In genomic region chr2:70663764-70664163, GRCm38 (mm10) we compare ENCODE assay signal across 14 mouse cellular contexts. TPM values are rescaled to one million over a fixed set of nuclear protein-coding genes. Genes with fewer than 3 reads are reported as not detected.
DNase-seq lines count a peak whose midpoint lies in the region; ATAC-seq and TF ChIP-seq lines count a peak whose summit lies in the region.
"Had no signal": no experiment of that assay in that cellular context is flagged by ENCODE, and none has a peak within 500 bp of the region (broad histone marks: within the 10 kb centered on the region; RNA-seq: fewer than 3 reads in every experiment).

No protein-coding gene starts in this region.

- no peak overlapping the region for H3K27ac ChIP-seq in forebrain, embryonic 14.5 days (ENCODE audit: low read depth, low read length)
- no peak overlapping the region for H3K27ac ChIP-seq in forebrain, embryonic 12.5 days
- no peak overlapping the region for H3K27ac ChIP-seq in liver, embryonic 13.5 days
- H3K27ac ChIP-seq in liver, embryonic 12.5 days, result no peak overlapping the region
- H3K27ac ChIP-seq in liver, postnatal 0 days (ENCODE audit: low read depth), result no peak overlapping the region
- H3K27ac ChIP-seq: forebrain, embryonic 13.5 days; hindbrain, embryonic 10.5 days; left cerebral cortex, adult 2 months; stomach, embryonic 15.5 days had no signal

- ATAC-seq in forebrain, embryonic 14.5 days, result no peak
- no peak for ATAC-seq in forebrain, embryonic 12.5 days (ENCODE audit: low FRiP score)
- no peak for ATAC-seq in liver, embryonic 13.5 days (ENCODE audit: low read depth)
- no peak for ATAC-seq in liver, embryonic 12.5 days
- no peak for ATAC-seq in liver, postnatal 0 days
- ATAC-seq: forebrain, embryonic 13.5 days had no signal

- H3K9me3 ChIP-seq in forebrain, embryonic 14.5 days (replicated peaks; ENCODE audit: control insufficient read depth, low read length), result no peaks in the 10 kb centered on the region
- H3K9me3 ChIP-seq in forebrain, embryonic 12.5 days, result no peaks in the 10 kb centered on the region
- no peaks in the 10 kb centered on the region for H3K9me3 ChIP-seq in liver, embryonic 13.5 days (replicated peaks)
- H3K9me3 ChIP-seq in liver, embryonic 12.5 days (replicated peaks), result no peaks in the 10 kb centered on the region
- no peaks in the 10 kb centered on the region for H3K9me3 ChIP-seq in liver, postnatal 0 days (ENCODE audit: low read length)
- H3K9me3 ChIP-seq: forebrain, embryonic 13.5 days; hindbrain, embryonic 10.5 days; stomach, embryonic 15.5 days had no signal

- H3K4me1 ChIP-seq in forebrain, embryonic 14.5 days (ENCODE audit: control insufficient read depth, insufficient read depth, low read length), result peaks cover 7% of the 10 kb centered on the region
- peaks cover 23% of the 10 kb centered on the region for H3K4me1 ChIP-seq in forebrain, embryonic 12.5 days
- peaks cover 53% of the 10 kb centered on the region for H3K4me1 ChIP-seq in liver, embryonic 13.5 days (replicated peaks)
- peaks cover 57% of the 10 kb centered on the region for H3K4me1 ChIP-seq in liver, embryonic 12.5 days
- H3K4me1 ChIP-seq in liver, postnatal 0 days (ENCODE audit: insufficient read depth), result peaks cover 37% of the 10 kb centered on the region

- H3K9ac ChIP-seq in forebrain, embryonic 14.5 days (ENCODE audit: low read length), result no peak overlapping the region
- H3K9ac ChIP-seq in forebrain, embryonic 12.5 days, result no peak overlapping the region
- H3K9ac ChIP-seq in liver, embryonic 13.5 days, result peak overlapping the region; percentile 95
- H3K9ac ChIP-seq in liver, embryonic 12.5 days, result no peak overlapping the region
- no peak overlapping the region for H3K9ac ChIP-seq in liver, postnatal 0 days (replicated peaks)
- H3K9ac ChIP-seq: forebrain, embryonic 13.5 days; stomach, embryonic 15.5 days had no signal

- no peak overlapping the region for H3K4me2 ChIP-seq in forebrain, embryonic 14.5 days (ENCODE audit: low read length)
- H3K4me2 ChIP-seq in forebrain, embryonic 12.5 days, result no peak overlapping the region
- peak overlapping the region; percentile 87; the same call in 1 of the 2 replicates for H3K4me2 ChIP-seq in liver, embryonic 13.5 days
- no peak overlapping the region for H3K4me2 ChIP-seq in liver, embryonic 12.5 days
- peak overlapping the region; percentile 88; the same call in 1 of the 2 replicates for H3K4me2 ChIP-seq in liver, postnatal 0 days (ENCODE audit: low read depth, low read length)

- TF ChIP-seq EP300 in liver, postnatal 0 days (IDR thresholded peaks at IDR 0.05; ENCODE audit: low read depth), result no peak

- TF ChIP-seq CTCF in liver, postnatal 0 days (IDR thresholded peaks at IDR 0.05; ENCODE audit: low read depth), result peak; percentile 45

- no peaks in the 10 kb centered on the region for H3K27me3 ChIP-seq in forebrain, embryonic 14.5 days (replicated peaks; ENCODE audit: control insufficient read depth, insufficient read depth, low read length)
- no peaks in the 10 kb centered on the region for H3K27me3 ChIP-seq in forebrain, embryonic 12.5 days
- H3K27me3 ChIP-seq in liver, embryonic 13.5 days, result no peaks in the 10 kb centered on the region
- no peaks in the 10 kb centered on the region for H3K27me3 ChIP-seq in liver, embryonic 12.5 days (replicated peaks)
- no peaks in the 10 kb centered on the region for H3K27me3 ChIP-seq in liver, postnatal 0 days (ENCODE audit: insufficient read depth, low read length)
- H3K27me3 ChIP-seq: forebrain, embryonic 13.5 days; stomach, embryonic 15.5 days had no signal

- 81% methylated on average over 5 of the region's 5 CpGs for WGBS in forebrain, embryonic 14.5 days
- WGBS in forebrain, embryonic 12.5 days, result 79% methylated on average over 5 of the region's 5 CpGs
- WGBS in liver, embryonic 13.5 days (ENCODE audit: insufficient replicate concordance), result 73% methylated on average over 5 of the region's 5 CpGs
- WGBS in liver, embryonic 12.5 days (ENCODE audit: insufficient replicate concordance), result 75% methylated on average over 5 of the region's 5 CpGs
- WGBS in liver, postnatal 0 days (ENCODE audit: insufficient replicate concordance), result 70% methylated on average over 5 of the region's 5 CpGs

- peak; percentile 22 for DNase-seq in forebrain, embryonic 14.5 days (ENCODE audit: low spot score)
- DNase-seq in liver, embryonic 13.5 days, result no peak
- DNase-seq in MEL-GATA-1-ER (ENCODE audit: extremely low read depth, low read depth), result peak; percentile 7
- DNase-seq in liver, postnatal 0 days, result no peak
- no peak for DNase-seq in frontal cortex, postnatal 10 days (ENCODE audit: low spot score in 2 of 2)
- no peak for DNase-seq in gastrocnemius, postnatal 25 days
- DNase-seq: adrenal gland, postnatal 25 days had no signal

- no peaks in the 10 kb centered on the region for H3K36me3 ChIP-seq in forebrain, embryonic 14.5 days (ENCODE audit: control insufficient read depth, insufficient read depth, low read length)
- H3K36me3 ChIP-seq in forebrain, embryonic 12.5 days (replicated peaks), result no peaks in the 10 kb centered on the region
- H3K36me3 ChIP-seq in liver, embryonic 13.5 days, result no peaks in the 10 kb centered on the region
- peaks cover 7% of the 10 kb centered on the region; the same call in 1 of the 2 replicates for H3K36me3 ChIP-seq in liver, embryonic 12.5 days
- H3K36me3 ChIP-seq in liver, postnatal 0 days (replicated peaks; ENCODE audit: insufficient read depth, low read length), result no peaks in the 10 kb centered on the region
- H3K36me3 ChIP-seq: stomach, embryonic 15.5 days had no signal

- no peak overlapping the region for H3K4me3 ChIP-seq in forebrain, embryonic 14.5 days (ENCODE audit: low read depth, low read length)
- no peak overlapping the region for H3K4me3 ChIP-seq in forebrain, embryonic 12.5 days (replicated peaks)
- H3K4me3 ChIP-seq in liver, embryonic 13.5 days (replicated peaks), result no peak overlapping the region
- no peak overlapping the region for H3K4me3 ChIP-seq in liver, embryonic 12.5 days
- no peak overlapping the region for H3K4me3 ChIP-seq in liver, postnatal 0 days (ENCODE audit: low read depth, low read length)
- H3K4me3 ChIP-seq: forebrain, embryonic 13.5 days; hindbrain, embryonic 10.5 days; left cerebral cortex, adult 2 months; stomach, embryonic 15.5 days had no signal

RNA-seq across cellular contexts. Expression of gene Gm26558, which starts 1.9 kb away (rescaled TPM):
- polyA plus RNA-seq in forebrain, embryonic 14.5 days (2014; fragmentation: Nextera tagmentation; extraction: Ambion mirVana), result 2.6 TPM in 2 replicates
- polyA plus RNA-seq in forebrain, embryonic 12.5 days (2016; fragmentation: Nextera tagmentation; extraction: Ambion mirVana), result 3.9 and 4.4 TPM in 2 replicates
- polyA plus RNA-seq in liver, embryonic 13.5 days (2015; fragmentation: Nextera tagmentation; extraction: Ambion mirVana), result 0.54 and 1.0 TPM in 2 replicates
- polyA plus RNA-seq in liver, embryonic 12.5 days (2016; fragmentation: Nextera tagmentation; extraction: Ambion mirVana), result 2.5 and 3.4 TPM in 2 replicates
- polyA plus RNA-seq in liver, postnatal 0 days (2015; fragmentation: Nextera tagmentation; extraction: Ambion mirVana), result 0.80 and 1.2 TPM in 2 replicates
- not detected for total RNA-seq in gastrocnemius, postnatal 25 days (2021)
- total RNA-seq: common myeloid progenitor, adult 5-6 weeks had no signal

RNA-seq across cellular contexts. Expression of gene Gorasp2, which starts 2.4 kb away (rescaled TPM):
- 128 and 130 TPM in 2 replicates for polyA plus RNA-seq in forebrain, embryonic 14.5 days (2014; fragmentation: Nextera tagmentation; extraction: Ambion mirVana)
- 127 and 136 TPM in 2 replicates for polyA plus RNA-seq in forebrain, embryonic 12.5 days (2016; fragmentation: Nextera tagmentation; extraction: Ambion mirVana)
- 62.2 and 72.2 TPM in 2 replicates for polyA plus RNA-seq in liver, embryonic 13.5 days (2015; fragmentation: Nextera tagmentation; extraction: Ambion mirVana)
- 78.5 and 84.3 TPM in 2 replicates for polyA plus RNA-seq in liver, embryonic 12.5 days (2016; fragmentation: Nextera tagmentation; extraction: Ambion mirVana)
- polyA plus RNA-seq in liver, postnatal 0 days (2015; fragmentation: Nextera tagmentation; extraction: Ambion mirVana), result 61.8 and 64.7 TPM in 2 replicates
- 10 to 100 TPM; 64.5 to 65.5 TPM for total RNA-seq in gastrocnemius, postnatal 25 days (2021)

Comparison
In these comparisons a context has a peak if more than half of its experiments do, and no peak if none do; other contexts are left out.
1. H3K4me2 ChIP-seq: peak in liver, embryonic 13.5 days (single experiment) and liver, postnatal 0 days (single experiment); none in forebrain, embryonic 14.5 days (single experiment), forebrain, embryonic 12.5 days (single experiment) and liver, embryonic 12.5 days (single experiment).
2. DNase-seq: peak in forebrain, embryonic 14.5 days (single experiment) and MEL-GATA-1-ER (single experiment); none in liver, embryonic 13.5 days (single experiment), liver, postnatal 0 days (single experiment), frontal cortex, postnatal 10 days (0 of 2) and gastrocnemius, postnatal 25 days (single experiment).